ENCODE assay signal across 7 mouse cellular contexts in the genomic region with DNA sequence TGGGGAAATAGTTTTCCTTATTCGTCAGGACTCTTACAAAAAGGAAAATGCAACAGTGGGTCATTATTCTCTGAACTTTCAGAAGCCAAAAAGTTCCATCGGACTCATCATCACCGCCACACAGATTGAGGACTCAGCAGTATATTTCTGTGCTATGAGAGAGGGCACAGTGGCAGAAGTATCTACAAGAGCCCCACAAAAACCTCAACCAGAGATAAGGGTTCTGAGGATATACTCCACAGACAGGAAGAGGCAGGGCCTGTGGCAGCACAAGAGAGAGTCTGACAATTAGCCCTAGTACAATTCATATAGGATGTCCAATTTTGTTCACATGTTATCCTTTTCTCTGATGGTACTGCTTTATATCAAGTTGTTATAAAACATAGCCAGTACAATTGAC.
A peak's percentile ranks its signal among the peaks of the same experiment; 100 is the strongest.
DNase-seq lines count a peak whose midpoint lies in the region; ATAC-seq lines count a peak whose summit lies in the region.

No protein-coding gene starts in this region.

- ATAC-seq in CD4-positive, CD25-positive, alpha-beta regulatory T cell, adult 4 months: peak; percentile 71
- ATAC-seq in common myeloid progenitor, adult 5-6 weeks (replicated peaks; ENCODE audit: low read depth, poor library complexity, severe bottlenecking): peak; percentile 91
- ATAC-seq in hematopoietic stem cell, adult 5-6 weeks (replicated peaks in 1 of 2; ENCODE audit: insufficient read depth in 1 of 2, low FRiP score in 2 of 2, low TSS enrichment in 1 of 2, low read depth in 1 of 2, poor library complexity in 2 of 2, severe bottlenecking in 2 of 2): peak; percentile 27 to 39; a peak in 2 of 4 replicates
- ATAC-seq in inflammation-experienced regulatory T-cells, adult 6 months: peak; percentile 72
- peak; percentile 64 for ATAC-seq in megakaryocyte progenitor cell, adult 5-6 weeks (replicated peaks; ENCODE audit: poor library complexity)

- peak; percentile 42 for DNase-seq in CD4-positive helper T cell, adult 2 months (ENCODE audit: low read depth, low spot score)
- peak; percentile 13 for DNase-seq in thymus, postnatal 14 days

Comparison
In these comparisons a context has a peak if more than half of its experiments do, and no peak if none do; other contexts are left out.
1. Peak in every context shown above with its lines: DNase-seq and ATAC-seq.
2. ATAC-seq: peak in every context shown above with its lines; median percentile 91 in common myeloid progenitor, adult 5-6 weeks; 72 in inflammation-experienced regulatory T-cells, adult 6 months; 71 in CD4-positive, CD25-positive, alpha-beta regulatory T cell, adult 4 months; 64 in megakaryocyte progenitor cell, adult 5-6 weeks; 33 in hematopoietic stem cell, adult 5-6 weeks.